Mouse (Mus musculus): ENCODE measurements at regions not wholly inside any gene's neighbourhood (a gene's known extent, or its start where the extent isn't known, plus 50 kb on each side); places are given as distances from the start of the nearest gene placed in this dataset.
A peak's percentile ranks its signal among the peaks of the same experiment; 100 is the strongest.
"Not testable (repeated sequence)": the region's sequence is repeated elsewhere in the genome, so short reads cannot be mapped to it uniquely, and the experiment has no call there.

DNA sequence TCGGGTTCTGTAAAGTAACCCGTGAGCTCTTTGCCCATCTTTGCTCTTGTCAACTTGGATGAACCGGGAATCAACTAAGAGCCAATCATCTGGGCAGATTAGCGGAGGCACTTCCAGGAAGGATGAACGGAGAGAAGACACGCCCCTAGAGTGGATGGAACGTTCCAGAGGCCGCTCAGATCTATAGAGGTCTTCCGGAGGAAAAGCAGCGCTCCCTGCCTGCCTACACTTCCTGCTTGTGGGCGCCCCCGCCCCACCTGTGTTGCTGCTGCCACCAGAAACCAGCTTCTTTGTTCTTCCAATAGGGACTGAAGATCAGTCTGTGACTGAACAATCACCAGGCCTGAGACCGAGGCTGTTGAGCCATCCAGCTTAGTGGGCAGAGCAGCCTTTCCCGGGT, 192.7 kb downstream of the Unc5cl start:
- DNase-seq (ENCODE audit: extremely low spot score in 1 of 2, low spot score in 1 of 2) = no peak

DNA sequence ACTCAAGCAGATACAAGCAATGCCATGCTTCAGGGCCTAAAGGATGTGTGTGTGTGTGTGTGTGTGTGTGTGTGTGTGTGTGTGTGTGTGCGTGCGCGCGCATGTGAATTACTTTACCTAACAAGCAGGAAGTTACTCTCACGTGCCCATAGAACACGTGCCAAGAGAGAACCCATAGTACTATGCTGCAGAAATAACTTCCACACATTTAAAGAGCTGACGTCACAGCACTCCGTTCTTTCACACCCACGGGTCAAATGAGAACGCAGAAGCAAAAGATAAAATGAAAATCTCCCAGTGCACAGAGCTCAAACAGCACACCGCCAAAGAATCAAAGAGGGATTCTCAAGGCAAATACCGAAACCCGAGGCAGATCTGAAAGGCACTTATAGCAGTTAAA, 195.9 kb downstream of the Unc5cl start:
- peak in 1 of 2 experiments; percentile 49 for DNase-seq (ENCODE audit: extremely low spot score in 1 of 2, low spot score in 1 of 2)

DNA sequence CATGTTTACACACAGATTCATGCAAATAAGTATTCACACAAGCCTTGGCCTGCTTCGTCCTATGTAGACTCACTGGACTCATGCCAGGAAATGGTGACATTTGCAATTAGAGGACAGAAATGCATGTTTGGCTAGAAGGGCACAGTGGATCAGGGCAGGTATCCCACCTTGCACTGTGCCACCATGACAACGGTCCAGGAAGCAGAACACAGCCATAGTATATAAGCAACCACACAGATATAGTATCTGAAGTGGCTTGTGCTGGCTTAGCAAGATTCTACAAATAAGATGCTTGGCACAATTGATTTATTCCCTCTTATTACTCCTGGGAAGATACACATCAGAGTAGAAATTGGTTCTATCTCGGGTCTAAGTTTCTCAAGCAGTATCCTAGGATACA, 218.0 kb downstream of the Unc5cl start:
- no peak for DNase-seq (ENCODE audit: extremely low spot score in 1 of 2, low spot score in 1 of 2)

DNA sequence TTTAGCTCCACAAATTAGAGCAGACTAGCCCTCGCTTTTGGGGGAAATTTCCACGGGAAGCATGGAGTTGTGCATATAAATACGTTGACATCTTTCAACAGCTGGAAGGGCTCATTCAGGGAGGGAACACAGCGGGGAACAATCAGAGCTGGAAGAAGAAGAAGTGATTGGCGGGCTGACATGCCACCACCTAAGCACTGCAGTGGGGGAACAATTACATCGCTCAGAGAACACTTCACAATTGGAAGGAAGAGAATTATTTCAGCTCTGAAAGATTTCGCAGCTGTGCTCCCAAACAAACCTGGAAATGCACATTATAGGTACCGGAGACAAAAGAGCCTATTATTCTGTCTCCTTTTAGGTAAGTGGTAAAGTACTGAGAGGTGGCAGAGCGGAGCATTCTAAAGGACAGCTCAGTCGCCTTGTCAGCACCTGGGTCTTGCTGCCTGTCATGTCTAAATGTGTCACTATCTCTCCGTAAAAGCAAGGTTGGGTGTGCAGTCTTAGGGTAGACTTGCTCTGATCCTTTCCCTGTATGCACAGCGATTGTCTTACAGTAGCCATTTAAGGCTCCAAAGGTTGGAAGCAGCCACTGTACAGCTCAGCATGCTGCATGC, 223.6 kb downstream of the Unc5cl start:
- DNase-seq (ENCODE audit: extremely low spot score in 1 of 2, low spot score in 1 of 2) = peak in 1 of 2 experiments; percentile 14

DNA sequence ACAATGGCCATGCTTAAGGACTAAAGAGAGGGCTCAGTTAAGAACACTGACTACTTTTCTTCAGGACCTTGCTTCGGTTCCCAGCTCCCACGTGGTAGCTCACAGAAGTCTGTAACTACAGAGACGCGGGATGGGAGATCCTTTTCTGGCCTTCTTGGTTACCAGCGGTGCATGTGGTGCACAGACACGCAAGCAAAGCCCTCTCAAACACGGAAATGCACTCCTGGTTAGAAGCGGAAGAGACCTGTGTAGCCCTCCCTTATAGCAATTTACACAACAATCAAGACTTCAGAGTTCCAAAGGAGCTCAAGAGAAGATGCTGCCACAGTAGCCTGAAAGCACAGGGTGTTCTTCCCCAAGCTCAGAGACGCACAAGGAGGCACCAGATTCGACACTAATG, 225.6 kb downstream of the Unc5cl start:
- no peak for DNase-seq (ENCODE audit: extremely low spot score in 1 of 2, low spot score in 1 of 2)

DNA sequence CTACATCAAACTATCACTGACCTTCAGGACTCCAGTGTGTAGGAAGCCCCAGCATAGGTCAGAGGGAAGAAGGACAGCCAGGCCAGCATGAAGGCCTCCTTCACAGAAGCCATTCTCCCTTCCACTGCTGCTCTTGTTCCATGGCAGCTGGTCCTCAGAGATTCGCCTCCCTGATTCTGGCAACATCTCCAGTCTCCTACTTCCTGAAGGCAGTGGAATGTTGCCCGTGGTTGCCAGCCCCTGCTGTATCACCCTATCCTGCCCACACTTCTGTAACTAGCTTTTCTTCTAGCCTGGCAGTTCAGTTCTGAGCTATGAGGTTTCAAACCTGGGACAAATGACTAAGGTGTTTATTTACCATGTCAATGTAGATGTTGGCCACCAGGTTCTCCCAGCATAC, 234.2 kb downstream of the Unc5cl start:
- peak; percentile 5 to 54 for DNase-seq (ENCODE audit: extremely low spot score in 1 of 2, low spot score in 1 of 2)

DNA sequence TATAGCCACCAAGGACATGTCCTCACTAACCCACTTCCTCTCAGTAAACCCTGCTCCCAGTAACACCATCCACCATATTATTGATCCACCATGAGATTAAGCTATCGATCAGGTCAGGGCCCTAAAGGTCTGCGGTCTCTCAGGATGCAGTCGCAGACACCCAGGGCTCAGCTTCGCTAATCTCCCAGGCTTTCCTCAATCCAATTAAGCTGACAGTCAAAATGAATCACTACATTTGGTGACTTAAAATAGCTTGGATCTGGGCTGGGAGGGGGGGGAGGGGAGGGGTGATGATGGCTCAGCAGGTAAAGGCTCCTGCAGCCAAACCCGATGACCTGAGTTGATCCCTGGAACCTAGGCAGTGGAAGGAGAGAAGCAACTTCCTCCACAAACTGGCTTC, 233.7 kb upstream of the Lrfn2 start:
- no peak for DNase-seq (ENCODE audit: extremely low spot score in 1 of 2, low spot score in 1 of 2)

DNA sequence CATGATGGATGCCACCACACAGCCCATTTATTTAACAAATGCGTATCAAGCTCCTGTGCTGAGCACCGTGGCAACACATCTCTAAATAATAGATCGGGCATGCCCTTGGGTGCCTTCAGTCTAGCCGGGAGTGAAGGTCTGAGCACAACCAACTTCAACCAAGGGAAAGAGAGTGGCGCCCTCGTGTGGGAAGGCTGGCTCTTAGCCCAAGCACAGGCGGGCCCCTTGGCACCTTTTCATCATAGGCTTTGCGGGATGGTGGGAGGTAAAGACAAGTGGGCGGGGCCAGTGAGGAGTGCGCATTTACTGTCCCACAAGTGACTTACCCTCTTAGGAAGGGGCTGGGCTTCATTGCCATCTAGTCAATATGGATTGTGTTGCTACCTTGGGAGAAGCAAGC, 231.6 kb upstream of the Lrfn2 start:
- DNase-seq (ENCODE audit: extremely low spot score in 1 of 2, low spot score in 1 of 2) = no peak

DNA sequence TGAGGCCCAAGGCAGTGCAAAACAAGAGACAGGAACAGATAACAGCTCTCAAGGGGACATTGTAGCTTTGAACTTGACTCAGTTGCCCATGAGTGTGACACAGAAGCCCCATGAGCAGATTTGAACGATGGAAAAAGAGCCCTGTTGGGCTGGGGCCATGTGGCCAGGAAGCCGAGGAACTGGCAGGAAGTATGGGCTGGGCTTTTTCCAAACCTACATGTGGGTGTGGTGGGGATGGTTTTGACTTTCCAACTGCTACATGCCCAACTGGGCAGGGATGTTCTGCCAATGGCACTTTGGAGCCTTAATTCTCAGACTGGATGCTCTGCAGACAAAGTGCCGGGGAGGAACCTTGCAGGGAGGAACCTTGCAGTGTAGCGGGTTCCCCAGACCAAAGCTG, 211.7 kb upstream of the Lrfn2 start:
- DNase-seq (ENCODE audit: extremely low spot score in 1 of 2, low spot score in 1 of 2) = no peak

DNA sequence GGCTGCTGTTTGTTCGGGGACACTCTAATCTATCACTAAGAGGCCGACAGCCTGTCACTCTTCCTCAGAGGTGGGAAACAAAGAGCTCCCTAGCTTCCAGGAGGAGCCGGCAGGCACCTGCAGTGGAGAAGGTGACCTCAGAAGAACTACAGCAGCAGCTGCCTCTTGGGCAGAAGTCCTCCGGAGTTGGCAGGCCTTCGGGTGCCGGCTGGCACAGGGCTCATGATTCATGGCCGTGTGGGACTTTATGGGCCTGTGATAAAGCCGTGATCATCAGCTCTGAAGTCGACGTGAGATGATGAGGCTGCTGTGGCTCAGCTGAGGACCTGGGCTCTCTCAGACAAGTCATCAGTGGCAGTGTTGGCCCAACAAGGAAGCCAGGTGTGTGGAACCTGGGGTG, 208.9 kb upstream of the Lrfn2 start:
- DNase-seq (ENCODE audit: extremely low spot score in 1 of 2, low spot score in 1 of 2) = peak in 1 of 2 experiments; percentile 12

DNA sequence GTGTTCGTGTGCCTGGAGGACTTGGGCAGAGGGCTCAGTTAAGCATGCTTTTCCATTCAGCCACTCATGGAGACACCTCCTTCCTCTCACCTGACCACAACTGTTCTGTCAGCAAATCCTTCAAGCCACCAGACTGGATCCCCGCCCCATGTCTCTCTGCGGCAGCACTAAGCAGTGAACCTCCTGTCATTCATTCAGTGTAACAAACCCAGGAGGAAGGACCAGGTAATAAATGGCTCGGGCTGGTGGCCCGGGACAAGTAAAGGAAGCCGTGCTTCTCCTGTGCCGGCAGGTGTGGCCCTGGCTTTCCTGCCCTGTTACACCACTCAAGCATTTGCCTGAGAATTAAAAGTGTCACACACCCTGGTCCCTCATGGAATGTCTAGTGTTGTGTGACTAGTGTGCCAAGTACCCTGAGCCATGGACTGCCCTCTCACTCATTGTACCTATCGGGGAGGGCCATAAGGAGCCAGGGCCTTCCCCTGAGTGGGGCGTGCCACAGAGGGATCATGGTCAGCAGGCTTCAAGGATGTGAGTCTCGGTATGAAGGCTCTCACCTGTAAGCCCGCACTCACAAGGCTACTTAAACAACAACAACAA, 207.6 kb upstream of the Lrfn2 start:
- no peak for DNase-seq (ENCODE audit: extremely low spot score in 1 of 2, low spot score in 1 of 2)

DNA sequence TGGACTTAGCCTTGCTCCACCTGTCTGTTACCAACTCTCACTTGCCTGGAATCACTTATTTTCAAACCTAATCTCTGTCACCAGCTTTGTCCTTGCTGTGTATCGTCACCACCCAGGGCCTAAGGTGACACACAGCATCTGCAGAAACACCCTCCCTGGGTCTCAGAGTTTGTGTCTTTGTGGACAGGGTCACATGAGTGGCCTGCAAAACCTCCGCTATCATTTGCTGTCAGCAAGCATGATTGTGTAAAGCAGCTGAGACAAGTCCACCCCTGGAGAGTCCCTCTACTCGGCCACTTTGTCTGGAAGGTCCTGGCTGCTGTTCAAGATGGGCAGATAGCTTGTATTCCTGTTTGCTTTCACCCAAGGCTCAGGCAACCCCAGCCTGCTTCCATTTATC, 205.7 kb upstream of the Lrfn2 start:
- DNase-seq (ENCODE audit: extremely low spot score in 1 of 2, low spot score in 1 of 2) = no peak

DNA sequence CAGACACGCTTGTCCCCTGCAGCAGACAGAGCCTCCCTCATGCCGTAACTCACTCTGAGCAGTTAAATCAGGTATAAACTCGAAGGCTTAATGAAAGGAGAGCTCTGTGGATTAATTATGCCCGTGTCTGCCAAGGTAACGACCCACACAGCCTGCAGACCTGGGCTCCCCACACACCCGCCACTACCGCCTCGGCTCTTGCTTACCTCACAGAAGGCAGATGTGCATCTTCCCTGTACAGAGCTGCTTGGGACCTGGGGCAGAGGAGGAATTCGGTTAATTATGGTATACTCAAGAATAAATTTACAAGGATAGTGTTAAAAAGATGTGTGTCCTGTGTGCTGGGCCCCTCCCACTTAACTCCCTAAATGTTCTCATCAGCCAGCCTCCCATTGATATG, 198.4 kb upstream of the Lrfn2 start:
- DNase-seq (ENCODE audit: extremely low spot score in 1 of 2, low spot score in 1 of 2) = no peak

DNA sequence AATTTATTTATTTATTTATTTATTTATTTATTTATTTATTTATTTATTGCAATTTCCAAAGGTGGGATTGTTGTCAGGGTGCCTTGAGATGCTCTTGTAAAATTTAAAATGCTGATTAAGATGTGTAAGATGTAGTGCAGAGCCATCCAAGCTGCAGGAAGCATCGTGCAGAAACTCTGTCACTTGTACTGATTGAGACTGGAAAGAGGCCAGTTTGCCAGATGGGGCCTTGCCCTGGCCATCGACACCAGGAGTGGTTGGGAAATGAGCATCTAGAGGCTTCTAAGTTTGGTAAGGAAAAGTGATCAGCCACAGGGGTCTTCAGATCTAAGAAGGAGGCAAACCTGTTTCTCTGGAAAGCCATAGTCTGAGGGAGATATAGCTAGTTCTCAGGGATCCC, 195.0 kb upstream of the Lrfn2 start:
- not testable (repeated sequence) for DNase-seq (ENCODE audit: extremely low spot score in 1 of 2, low spot score in 1 of 2)

DNA sequence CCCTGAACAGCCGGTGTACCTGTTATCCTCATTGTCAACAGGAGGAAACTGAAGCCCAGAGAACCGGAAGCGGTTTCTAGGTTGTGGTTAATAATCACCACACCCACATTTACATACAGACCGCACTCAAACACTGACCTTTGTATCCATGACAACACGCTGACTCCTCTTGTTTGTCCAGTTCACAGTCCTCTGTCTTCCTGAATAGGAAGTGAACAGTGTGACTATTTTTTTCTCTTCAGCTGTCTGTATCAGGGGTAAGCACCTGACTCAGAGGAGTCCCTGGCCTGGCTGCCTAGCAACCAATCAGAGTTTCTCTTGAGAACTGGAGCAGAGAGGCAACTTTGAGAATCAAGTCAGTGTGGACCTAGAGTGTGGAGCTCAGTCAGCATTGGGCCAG, 193.5 kb upstream of the Lrfn2 start:
- DNase-seq (ENCODE audit: extremely low spot score in 1 of 2, low spot score in 1 of 2) = no peak

DNA sequence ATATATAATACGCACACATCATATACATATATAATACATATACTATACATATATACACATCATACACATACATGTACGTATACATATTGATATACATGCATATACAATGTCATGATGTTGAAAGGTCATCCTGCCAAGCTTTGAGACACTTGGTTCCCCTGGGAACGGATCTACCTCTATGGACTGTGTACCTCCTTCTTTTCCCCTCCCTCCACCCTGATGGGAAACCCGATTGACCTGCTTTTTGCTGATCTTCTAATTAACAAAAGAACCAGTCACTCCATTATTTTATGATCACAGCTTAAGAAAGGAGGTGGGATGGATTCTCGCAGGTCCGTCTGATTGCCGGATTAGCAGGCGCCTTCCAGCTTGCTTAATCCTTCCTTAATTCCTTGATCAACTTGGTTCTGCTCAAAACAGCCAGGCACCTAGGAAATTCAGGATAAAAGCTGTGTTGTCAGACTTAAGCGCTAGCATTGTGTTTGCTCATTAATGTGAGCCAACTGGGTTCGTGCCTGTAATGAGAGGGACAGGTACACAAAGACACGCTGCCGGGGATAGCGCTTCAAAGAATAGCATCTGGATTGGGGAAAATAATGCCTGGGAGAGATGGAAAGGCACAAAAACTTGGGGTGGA, 189.3 kb upstream of the Lrfn2 start:
- no peak for DNase-seq (ENCODE audit: extremely low spot score in 1 of 2, low spot score in 1 of 2)

DNA sequence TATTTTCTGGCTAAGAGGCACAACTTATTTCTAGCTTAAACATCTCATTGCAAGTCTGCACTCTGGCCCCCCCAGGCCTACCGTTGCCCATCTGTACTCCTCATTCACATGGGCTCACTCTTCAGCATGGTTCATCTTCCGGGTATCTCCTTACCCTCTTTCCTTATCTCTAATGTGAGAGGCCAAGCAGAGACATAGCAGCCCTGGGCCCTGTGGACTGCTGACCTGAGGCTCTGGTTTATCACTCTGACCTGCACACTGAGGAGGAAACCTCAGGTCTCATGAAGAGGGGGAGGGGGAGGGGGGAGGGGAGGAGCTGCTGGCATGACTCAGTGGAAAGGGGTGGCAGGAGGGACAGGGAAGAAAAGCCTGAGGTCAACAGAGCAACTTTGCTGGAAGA, 162.1 kb upstream of the Lrfn2 start:
- DNase-seq (ENCODE audit: extremely low spot score in 1 of 2, low spot score in 1 of 2) = no peak

DNA sequence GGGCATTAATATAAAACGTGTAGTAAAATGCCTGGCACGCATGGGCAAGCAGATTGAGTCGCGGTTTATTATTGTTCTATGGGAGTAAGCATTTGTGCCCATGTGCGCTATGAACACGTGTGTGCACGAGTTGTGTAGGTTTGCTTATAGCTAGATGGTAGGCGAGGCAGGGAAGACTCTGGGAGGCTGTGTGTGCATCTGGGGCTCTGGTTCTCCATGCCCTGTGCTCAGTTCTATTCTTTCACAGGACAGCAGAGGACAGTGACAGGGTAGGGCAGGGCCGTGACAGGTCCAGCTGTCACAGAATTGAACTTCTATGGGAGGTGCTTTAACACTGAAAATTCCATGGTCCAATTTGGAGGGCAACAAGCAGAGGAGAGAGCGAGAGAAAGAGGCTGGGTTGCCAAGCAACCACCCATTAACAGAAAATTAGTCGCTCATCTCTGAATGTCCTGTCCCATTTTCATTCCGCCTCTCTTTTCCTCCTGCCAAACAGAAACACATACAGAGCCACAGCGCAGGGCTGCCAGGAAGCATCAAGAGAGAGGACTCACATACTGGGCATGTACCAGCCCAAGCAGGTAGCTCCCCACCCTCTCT, 160.4 kb upstream of the Lrfn2 start:
- DNase-seq (ENCODE audit: extremely low spot score in 1 of 2, low spot score in 1 of 2) = peak; percentile 18 to 41

DNA sequence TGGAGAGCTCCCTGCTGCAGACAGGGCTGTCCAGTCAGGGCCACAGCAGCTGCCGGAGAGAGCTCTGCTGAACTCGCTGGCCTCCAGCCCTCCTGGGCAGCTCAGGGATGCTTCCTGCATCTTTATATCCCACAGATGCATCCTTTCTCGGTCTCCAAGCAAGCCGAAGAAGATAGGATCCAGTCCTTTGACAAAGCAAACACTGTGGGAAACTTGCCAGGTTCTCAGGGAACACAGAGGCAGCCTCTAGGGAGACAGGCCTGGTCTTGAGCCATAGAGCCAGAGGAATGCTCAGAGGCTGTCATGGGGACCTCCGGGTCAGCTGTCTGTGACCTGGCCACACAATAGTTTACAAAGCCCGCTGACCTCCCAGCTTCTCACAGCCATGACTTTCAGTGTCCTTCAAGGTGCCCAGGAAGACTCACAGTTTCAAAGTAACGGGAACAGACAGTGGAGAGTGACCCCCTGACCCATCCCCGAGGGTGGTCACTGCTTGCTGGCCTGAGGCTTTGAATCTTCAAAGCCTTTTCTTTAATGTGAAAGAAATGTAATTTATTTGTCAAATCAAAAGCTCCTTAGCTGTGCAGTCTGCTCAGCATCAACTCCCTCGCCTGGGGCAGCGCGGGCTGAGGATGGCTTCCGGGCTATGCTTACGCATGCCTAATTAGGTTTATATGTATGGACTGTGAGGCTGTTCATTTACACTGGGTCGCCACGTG, 157.8 kb upstream of the Lrfn2 start:
- DNase-seq (ENCODE audit: extremely low spot score in 1 of 2, low spot score in 1 of 2) = no peak

DNA sequence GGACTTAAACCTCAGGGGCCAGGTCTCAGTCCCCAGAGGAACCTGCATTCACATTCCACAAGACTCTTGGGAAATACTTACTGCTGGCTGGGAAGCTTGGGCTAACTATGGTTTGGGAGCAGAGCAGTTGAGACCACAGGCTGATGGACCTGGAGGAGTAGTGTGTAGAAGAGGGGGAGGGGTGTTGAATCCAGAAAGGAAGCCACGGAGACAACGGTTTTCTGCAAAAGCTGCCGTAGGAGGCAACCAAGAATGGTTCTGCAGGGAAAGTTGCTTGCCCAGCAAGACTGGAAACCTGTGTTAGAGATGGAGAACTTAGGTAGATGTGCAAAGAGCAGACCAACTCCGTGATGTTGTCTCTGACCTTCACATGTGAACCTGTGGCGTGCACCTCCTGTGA, 156.7 kb upstream of the Lrfn2 start:
- DNase-seq (ENCODE audit: extremely low spot score in 1 of 2, low spot score in 1 of 2) = peak; percentile 28 to 68

DNA sequence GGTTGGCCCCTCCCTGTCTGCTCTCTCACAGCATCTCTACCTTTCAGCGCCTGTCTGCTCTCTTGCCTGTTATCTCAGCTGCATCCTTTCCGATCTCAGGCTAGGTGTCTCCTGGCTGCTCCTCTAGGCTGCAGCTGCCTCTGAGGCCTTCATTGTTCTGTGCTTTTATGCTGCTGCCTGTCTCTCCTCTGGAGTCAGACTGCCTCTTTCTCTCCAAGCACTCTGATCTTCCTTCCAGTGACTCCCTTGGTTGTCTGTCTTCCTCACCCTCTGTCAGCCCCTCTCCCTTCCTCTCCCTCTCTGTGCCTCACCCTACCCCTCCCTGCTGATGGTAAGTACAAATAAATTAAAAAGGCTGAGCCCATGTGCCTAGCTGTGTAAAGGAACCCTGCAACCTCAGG, 155.7 kb upstream of the Lrfn2 start:
- DNase-seq (ENCODE audit: extremely low spot score in 1 of 2, low spot score in 1 of 2) = no peak
